ENCODE assay signal across 9 mouse cellular contexts in genomic region chr10:43667086-43667690, GRCm38 (mm10).
A peak's percentile ranks its signal among the peaks of the same experiment; 100 is the strongest.
DNase-seq lines count a peak whose midpoint lies in the region; ATAC-seq lines count a peak whose summit lies in the region.
"Had no signal": no experiment of that assay in that cellular context is flagged by ENCODE, and none has a peak within 500 bp of the region (broad histone marks: within the 10 kb centered on the region; RNA-seq: fewer than 3 reads in every experiment).

No protein-coding gene starts in this region.

- no peak overlapping the region for H3K9ac ChIP-seq in kidney, embryonic 15.5 days
- no peak overlapping the region for H3K9ac ChIP-seq in hindbrain, embryonic 13.5 days
- H3K9ac ChIP-seq in midbrain, embryonic 15.5 days = no peak overlapping the region

- H3K4me2 ChIP-seq in kidney, embryonic 15.5 days = peak overlapping the region; percentile 36
- peak overlapping the region; percentile 26 for H3K4me2 ChIP-seq in hindbrain, embryonic 13.5 days
- peak overlapping the region; percentile 30 for H3K4me2 ChIP-seq in midbrain, embryonic 15.5 days

- WGBS in kidney, embryonic 15.5 days = 63% methylated on average over 25 of the region's 25 CpGs
- WGBS in hindbrain, embryonic 13.5 days = 58% methylated on average over 25 of the region's 25 CpGs
- WGBS in midbrain, embryonic 15.5 days = 59% methylated on average over 25 of the region's 25 CpGs

- no peak overlapping the region for H3K4me3 ChIP-seq in kidney, embryonic 15.5 days (replicated peaks)
- no peak overlapping the region for H3K4me3 ChIP-seq in hindbrain, embryonic 13.5 days
- H3K4me3 ChIP-seq in midbrain, embryonic 15.5 days = no peak overlapping the region

- DNase-seq in kidney, postnatal 14 days = no peak
- peak; percentile 27 for DNase-seq in ZHBTc4 (ENCODE audit: low read depth, low spot score)
- no peak for DNase-seq in embryo, embryonic 11 days
- DNase-seq in left cerebral cortex, postnatal 10 days (ENCODE audit: extremely low spot score in 1 of 2, low spot score in 2 of 2) = no peak
- DNase-seq: kidney, adult 8-10 months had no signal

- no peaks in the 10 kb centered on the region for H3K9me3 ChIP-seq in kidney, embryonic 15.5 days (replicated peaks)
- H3K9me3 ChIP-seq in hindbrain, embryonic 13.5 days = no peaks in the 10 kb centered on the region
- H3K9me3 ChIP-seq in midbrain, embryonic 15.5 days = no peaks in the 10 kb centered on the region

- H3K4me1 ChIP-seq in kidney, embryonic 15.5 days = peaks cover 37% of the 10 kb centered on the region
- H3K4me1 ChIP-seq in hindbrain, embryonic 13.5 days (replicated peaks) = no peaks in the 10 kb centered on the region
- no peaks in the 10 kb centered on the region for H3K4me1 ChIP-seq in midbrain, embryonic 15.5 days

- no peak for ATAC-seq in kidney, embryonic 15.5 days (replicated peaks; ENCODE audit: low FRiP score)
- 0 out of 2 replicates have a peak, but pooled peaks have one; percentile 24 for ATAC-seq in hindbrain, embryonic 13.5 days (ENCODE audit: low FRiP score)
- ATAC-seq in midbrain, embryonic 15.5 days (replicated peaks) = no peak
- no peak for ATAC-seq in megakaryocyte progenitor cell, adult 5-6 weeks (replicated peaks; ENCODE audit: poor library complexity)

- intact Hi-C loops in left cerebral cortex, postnatal 10 days (cut with DNase I) = no loop called here

- H3K36me3 ChIP-seq in kidney, embryonic 15.5 days = no peaks in the 10 kb centered on the region
- H3K36me3 ChIP-seq in hindbrain, embryonic 13.5 days = no peaks in the 10 kb centered on the region
- no peaks in the 10 kb centered on the region for H3K36me3 ChIP-seq in midbrain, embryonic 15.5 days (replicated peaks)

- H3K27me3 ChIP-seq in kidney, embryonic 15.5 days = no peaks in the 10 kb centered on the region
- no peaks in the 10 kb centered on the region for H3K27me3 ChIP-seq in hindbrain, embryonic 13.5 days
- H3K27me3 ChIP-seq in midbrain, embryonic 15.5 days (replicated peaks) = no peaks in the 10 kb centered on the region

- H3K27ac ChIP-seq in kidney, embryonic 15.5 days = no peak overlapping the region
- no peak overlapping the region for H3K27ac ChIP-seq in hindbrain, embryonic 13.5 days
- no peak overlapping the region for H3K27ac ChIP-seq in midbrain, embryonic 15.5 days
